Mouse (Mus musculus) heart, adult 2 months (tissue): Measurements from ENCODE around the gene Nfkb1. TPM values are rescaled to one million over a fixed set of nuclear protein-coding genes. Genes with fewer than 3 reads are reported as not detected.
A peak's percentile ranks its signal among the peaks of the same experiment; 100 is the strongest.

ENCODE experiments used
- DNase-seq, 2 experiments: peaks; one replicate each; pipeline ENCODE4 v3.0.0; 2021
- H3K27ac ChIP-seq: fragments of 200-600 bp; 2 replicates; pipeline ENCODE4 v1.8.1; 2022
- H3K27me3 ChIP-seq: fragments of 200-500 bp; 2 replicates; pipeline ENCODE4 v1.6.1; 2012; ENCODE audit warnings: mild to moderate bottlenecking, low read length, inconsistent platforms, mixed read lengths; ENCODE audit not compliant: control insufficient read depth, insufficient read depth
- H3K36me3 ChIP-seq: fragments of 200-500 bp; 2 replicates; pipeline ENCODE4 v1.6.1; 2012; ENCODE audit warnings: low read length, inconsistent platforms; ENCODE audit not compliant: control insufficient read depth, insufficient read depth
- H3K4me1 ChIP-seq: fragments of 200-500 bp; 2 replicates; pipeline ENCODE4 v1.6.1; 2011; ENCODE audit warnings: low read length; ENCODE audit not compliant: control insufficient read depth, insufficient read depth
- H3K4me3 ChIP-seq: fragments of 200-600 bp; 2 replicates; pipeline ENCODE4 v1.8.1; 2022
- H3K79me2 ChIP-seq: fragments of 200-500 bp; replicated peaks from 2 replicates; pipeline ENCODE4 v1.6.1; 2012; ENCODE audit warnings: mild to moderate bottlenecking, inconsistent platforms, low read length, moderate library complexity, mixed read lengths; ENCODE audit not compliant: control insufficient read depth, insufficient read depth
- H3K9ac ChIP-seq: fragments of 200-500 bp; 2 replicates; pipeline ENCODE4 v1.6.1; 2012; ENCODE audit warnings: low read depth, mild to moderate bottlenecking, control low read depth, inconsistent platforms, low read length, mixed read lengths
- CTCF ChIP-seq: fragments of 200-600 bp; IDR thresholded peaks from 2 replicates; pipeline ENCODE4 v1.8.1; 2022; ENCODE audit warnings: antibody characterized with exemption, mild to moderate bottlenecking, moderate library complexity
- EP300 ChIP-seq: fragments of 200-500 bp; IDR thresholded peaks from 2 replicates; pipeline ENCODE4 v1.6.1; 2011; ENCODE audit warnings: low read depth, low read length, control low read depth; ENCODE audit not compliant: insufficient read depth
- POLR2A ChIP-seq: fragments of 200-500 bp; IDR thresholded peaks from 2 replicates; pipeline ENCODE4 v1.6.1; 2011; ENCODE audit warnings: mild to moderate bottlenecking, low read depth, low read length, control low read depth; ENCODE audit not compliant: insufficient read depth
- WGBS: fragments of 180-500 bp; shearing (Covaris S2); methylation state at CpG from one replicate; pipeline ENCODE4 v1.1.7; 2018; 5-methylcytosine and 5-hydroxymethylcytosine counted together
- intact Hi-C: fragments of 180-260 bp; cut with DNase I; formaldehyde crosslinking; loops from one replicate; pipeline ENCODE4 v1.15.1; 2025
- polyA plus RNA-seq: library from polyadenylated mRNA; depleted of rRNA; stranded (reverse); fragments of >200 nt; gene quantifications from 2 replicates; pipeline ENCODE4 v1.2.3, GENCODE M21; 2012
- total RNA-seq, 2 experiments: library from RNA; stranded (reverse); gene quantifications; 2 replicates each; pipeline ENCODE4 v1.2.3; 2021

Nfkb1 gene
- total and polyA plus RNA-seq, 3 experiments = 33.5 to 44.4 (median 33.6) TPM

- TF ChIP-seq CTCF = no peak
- TF ChIP-seq EP300 = no peak
- peak; percentile 34; the same call in 1 of the 2 replicates for TF ChIP-seq POLR2A
- H3K9ac ChIP-seq = no peak overlapping the region
- no peaks in the 10 kb centered on the region for H3K4me1 ChIP-seq
- intact Hi-C loops = loop anchor here (5.0 kb wide), 3 partner anchors 35 to 175 kb away; no protein-coding TSS in a partner anchor
- no peaks in the 10 kb centered on the region for H3K79me2 ChIP-seq
- H3K27ac ChIP-seq = peak overlapping the region; percentile 47
- H3K4me3 ChIP-seq = no peak overlapping the region
- peaks cover 2% of the 10 kb centered on the region; the same call in 1 of the 2 replicates for H3K36me3 ChIP-seq
- DNase-seq = peak in 1 of 2 experiments; percentile 32
- no peaks in the 10 kb centered on the region for H3K27me3 ChIP-seq
- WGBS = 80% methylated on average over 12 of the region's 12 CpGs
Measured at GRCm38 (mm10) chr3:135556851-135557662, 134.3 kb downstream of the Nfkb1 start.

GRCm38 (mm10) chr3:135556052-135556587, 135.2 kb downstream of the Nfkb1 start:
- Histone ChIP-seq H3K27ac (peak overlapping the region; percentile 47), H3K9ac (no peak overlapping the region), H3K4me1 (no peaks in the 10 kb centered on the region), H3K4me3 (no peak overlapping the region), H3K36me3 (peaks cover 2% of the 10 kb centered on the region; the same call in 1 of the 2 replicates), H3K79me2 (no peaks in the 10 kb centered on the region), H3K27me3 (no peaks in the 10 kb centered on the region)
- 57% methylated on average over 7 of the region's 7 CpGs for WGBS
- DNase-seq = no peak
- TF ChIP-seq POLR2A = peak; percentile 24; the same call in 1 of the 2 replicates
- TF ChIP-seq EP300 = 0 out of 2 replicates have a peak, but pooled peaks have one; percentile 19
- peak; percentile 66 for TF ChIP-seq CTCF
- intact Hi-C loops = loop anchor here (5.0 kb wide), 3 partner anchors 36 to 176 kb away; no protein-coding TSS in a partner anchor

GRCm38 (mm10) chr3:135555192-135555591, 136.2 kb downstream of the Nfkb1 start:
- no peaks in the 10 kb centered on the region for H3K27me3 ChIP-seq
- TF ChIP-seq POLR2A = no peak
- no peak for TF ChIP-seq EP300
- no peak for TF ChIP-seq CTCF
- DNase-seq = no peak
- H3K4me1 ChIP-seq = no peaks in the 10 kb centered on the region
- 66% methylated on average over 6 of the region's 6 CpGs for WGBS
- H3K4me3 ChIP-seq = no peak overlapping the region
- no peaks in the 10 kb centered on the region for H3K79me2 ChIP-seq
- no peak overlapping the region for H3K9ac ChIP-seq
- H3K36me3 ChIP-seq = peaks cover 2% of the 10 kb centered on the region; the same call in 1 of the 2 replicates
- no peak overlapping the region for H3K27ac ChIP-seq
- intact Hi-C loops = loop anchor here (5.0 kb wide), 3 partner anchors 37 to 177 kb away; no protein-coding TSS in a partner anchor

- Histone ChIP-seq H3K9ac (no peak overlapping the region), H3K36me3 (peaks cover 2% of the 10 kb centered on the region), H3K4me3 (no peak overlapping the region), H3K27me3 (no peaks in the 10 kb centered on the region), H3K79me2 (no peaks in the 10 kb centered on the region), H3K27ac (no peak overlapping the region), H3K4me1 (no peaks in the 10 kb centered on the region)
- DNase-seq = no peak
- 73% methylated on average over 5 of the region's 5 CpGs for WGBS
- intact Hi-C loops = no loop called here
- no peak for TF ChIP-seq EP300
- TF ChIP-seq CTCF = no peak
- TF ChIP-seq POLR2A = no peak
Measured at GRCm38 (mm10) chr3:135552874-135553273, 138.5 kb downstream of the Nfkb1 start.

- Histone ChIP-seq H3K27ac (no peak overlapping the region; the same call in 1 of the 2 replicates), H3K4me3 (no peak overlapping the region), H3K9ac (no peak overlapping the region), H3K27me3 (no peaks in the 10 kb centered on the region), H3K4me1 (peaks cover 4% of the 10 kb centered on the region), H3K79me2 (no peaks in the 10 kb centered on the region), H3K36me3 (no peaks in the 10 kb centered on the region; the same call in 1 of the 2 replicates)
- intact Hi-C loops = no loop called here
- TF ChIP-seq EP300 = no peak
- TF ChIP-seq POLR2A = no peak
- TF ChIP-seq CTCF = no peak
- WGBS = 88% methylated on average over 8 of the region's 8 CpGs
- no peak for DNase-seq
Measured at GRCm38 (mm10) chr3:135547298-135547697, 144.0 kb downstream of the Nfkb1 start.
